Mouse (Mus musculus): ENCODE measurements around the gene Thada.

Thada gene

DNA sequence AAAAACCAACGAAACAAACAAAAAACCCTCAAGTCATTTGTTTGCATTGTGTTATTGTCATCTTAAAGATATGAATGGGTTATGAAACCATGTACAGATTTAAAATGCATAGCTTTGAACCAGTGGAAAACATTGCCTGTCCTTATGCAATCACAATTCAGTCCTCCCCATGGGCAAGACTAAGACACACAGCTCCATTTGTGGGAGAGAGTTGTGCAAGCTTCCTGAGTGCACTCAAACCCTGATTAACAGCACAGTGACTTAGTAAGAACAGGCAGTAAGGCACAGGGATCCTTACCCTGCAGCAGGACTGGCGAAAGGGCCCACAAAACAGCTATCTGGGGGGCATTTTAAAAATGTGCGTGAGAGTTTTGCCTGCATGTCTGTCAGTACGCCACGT lies 11.2 kb upstream of the Thada start:
- in situ Hi-C loops (cut with MboI, MseI): no loop called here

DNA sequence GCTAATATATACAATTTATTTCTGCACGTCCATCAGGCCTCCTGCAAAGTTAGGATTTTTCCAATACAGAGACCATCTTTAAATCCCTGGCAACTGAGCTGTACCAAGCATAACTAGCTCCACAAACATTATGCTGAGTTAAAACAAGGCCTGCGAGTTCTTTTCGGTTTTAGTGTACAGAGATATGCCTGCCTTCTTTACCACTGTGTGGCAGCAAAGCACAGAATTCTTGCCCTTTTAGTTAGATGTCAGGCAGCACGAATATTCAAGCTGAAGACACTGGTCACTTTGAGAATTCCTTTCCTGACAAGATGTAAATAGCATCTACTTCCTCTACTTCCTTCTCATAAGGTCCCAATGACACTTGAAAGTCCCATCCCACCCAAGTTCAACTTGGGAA lies 8.3 kb upstream of the Thada start:
- in situ Hi-C loops (cut with MboI, MseI): no loop called here

DNA sequence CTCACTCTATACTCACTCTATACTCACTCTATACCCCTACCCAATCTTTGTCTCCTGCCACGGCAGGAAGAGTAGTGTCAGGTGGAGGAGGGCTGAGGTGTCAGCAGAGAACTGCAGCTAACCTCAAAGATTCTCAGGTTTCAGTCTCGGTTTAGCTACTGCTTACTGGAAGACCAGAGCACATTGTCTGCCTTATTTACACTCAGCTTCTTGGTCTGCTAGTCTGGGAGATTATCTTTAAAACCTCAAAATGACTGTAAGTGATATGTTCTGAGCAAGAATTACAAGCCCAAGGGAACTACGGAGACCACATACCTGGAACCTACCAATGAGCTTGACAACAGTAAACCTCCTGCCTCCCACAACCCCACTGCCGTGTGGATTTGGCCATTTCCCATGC lies 31.0 kb downstream of the Thada start:
- in situ Hi-C loops (cut with MboI, MseI): no loop called here

DNA sequence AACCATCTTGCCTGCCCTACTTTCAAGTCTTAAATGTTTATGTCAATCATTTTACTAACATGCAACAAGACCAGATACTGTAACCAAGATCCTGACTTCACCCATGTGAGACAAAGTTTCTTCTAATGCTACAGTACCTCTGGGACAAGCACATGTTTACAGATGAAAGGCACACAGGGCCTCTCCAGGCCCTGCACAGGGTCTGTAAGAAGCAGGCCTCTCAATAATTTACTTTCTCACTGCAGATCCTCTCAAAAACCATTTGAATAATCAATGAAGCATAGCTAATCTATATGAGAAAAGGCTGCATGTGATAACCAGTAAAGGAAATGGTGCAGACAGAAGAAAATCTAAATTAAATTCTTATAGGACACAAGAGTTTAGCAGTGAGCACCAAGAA lies 31.8 kb downstream of the Thada start:
- in situ Hi-C loops (cut with MboI, MseI): no loop called here

DNA sequence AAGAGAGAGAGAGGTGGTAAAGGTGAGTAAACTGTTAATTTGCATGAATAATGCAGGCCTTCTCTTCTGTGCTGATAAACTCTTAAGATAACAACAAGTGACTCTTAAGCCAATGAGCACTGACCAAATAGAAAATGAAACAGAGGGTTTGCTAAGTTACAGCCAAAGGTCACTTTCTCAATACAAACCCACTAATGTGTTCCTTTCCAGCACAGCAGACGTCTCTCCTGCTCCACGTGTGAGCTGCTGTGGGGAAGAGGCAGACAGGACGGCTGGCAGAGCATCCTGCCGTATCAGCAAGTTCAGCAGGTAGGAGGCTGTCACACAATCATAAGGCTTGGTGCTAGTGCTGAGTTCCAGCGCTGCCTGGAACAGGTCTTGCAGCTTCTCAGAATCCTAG lies 34.0 kb downstream of the Thada start:
- in situ Hi-C loops (cut with MboI, MseI): no loop called here

DNA sequence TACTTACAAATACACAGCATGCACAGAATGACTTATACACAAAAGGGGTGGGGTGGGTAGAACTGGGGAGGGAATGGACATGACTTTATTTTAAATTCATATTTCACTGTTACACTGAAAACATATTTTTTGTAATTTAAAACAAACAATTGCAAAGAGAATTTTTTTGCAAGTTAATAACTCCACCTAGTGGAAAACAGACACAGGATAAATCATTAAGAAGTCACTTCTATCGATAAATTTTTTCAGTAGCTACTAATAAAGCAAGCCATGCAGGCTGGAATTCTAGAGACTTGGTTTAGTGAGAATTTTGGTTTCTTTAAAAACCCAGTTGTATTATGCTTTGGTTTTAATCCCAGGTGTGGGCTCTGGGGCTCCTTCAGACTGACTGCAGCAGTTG lies 41.7 kb downstream of the Thada start:
- in situ Hi-C loops (cut with MboI, MseI): no loop called here

DNA sequence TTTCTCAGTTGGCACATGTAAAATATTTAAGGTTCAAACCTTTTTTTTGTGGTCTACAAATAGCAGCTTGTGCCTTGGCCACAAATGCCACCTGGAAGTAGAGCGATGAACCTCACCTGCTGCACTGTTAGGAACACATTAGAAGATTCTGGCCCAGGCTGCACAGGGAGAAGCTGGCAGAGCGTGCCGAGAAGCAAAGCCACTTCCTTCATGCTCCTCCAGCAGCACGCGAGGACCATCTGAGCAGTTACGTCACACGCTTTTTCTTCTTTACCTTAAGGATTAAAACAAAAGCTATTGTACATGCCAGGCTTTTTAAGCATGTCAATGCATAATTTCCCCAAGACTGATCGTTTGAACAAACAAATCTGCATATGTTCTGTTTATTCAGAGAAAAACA lies 43.1 kb downstream of the Thada start:
- in situ Hi-C loops (cut with MboI, MseI): no loop called here

DNA sequence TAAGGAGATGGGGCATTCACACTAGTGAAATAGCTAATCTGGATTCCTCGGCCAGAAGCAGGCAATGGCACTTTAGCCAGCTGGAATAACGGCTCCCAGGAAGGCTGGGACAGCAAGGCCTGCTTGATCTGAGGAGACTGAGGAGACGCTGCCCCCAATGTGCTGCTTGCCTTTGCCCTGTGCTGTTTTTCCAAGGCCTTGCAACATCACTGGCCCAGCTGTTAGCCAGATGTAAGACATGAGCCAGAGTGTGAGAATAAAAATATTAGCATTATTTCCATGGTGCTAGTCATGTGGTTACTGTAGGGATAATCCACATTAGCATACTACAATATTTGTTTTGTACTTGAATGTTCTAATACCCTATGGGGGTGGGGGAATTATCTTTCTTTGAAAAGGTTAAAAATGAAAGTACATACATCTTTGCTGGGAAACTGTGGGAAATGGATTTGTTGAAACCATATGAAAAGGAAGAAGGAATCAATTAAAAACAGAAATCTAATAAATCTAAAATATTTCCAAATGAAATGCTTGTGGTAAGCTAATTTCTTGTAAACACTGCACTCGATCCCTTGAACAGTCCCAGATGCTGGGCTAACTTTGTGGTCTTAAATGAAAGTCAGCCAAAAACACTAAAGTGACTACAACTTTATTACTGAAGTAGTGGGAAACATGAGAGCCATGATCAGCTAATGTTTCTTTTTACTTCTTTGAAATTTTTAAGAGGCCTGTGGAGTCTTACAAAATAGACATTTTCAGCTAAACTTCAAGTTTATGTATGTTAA lies 43.8 kb downstream of the Thada start:
- in situ Hi-C loops (cut with MboI, MseI): no loop called here

DNA sequence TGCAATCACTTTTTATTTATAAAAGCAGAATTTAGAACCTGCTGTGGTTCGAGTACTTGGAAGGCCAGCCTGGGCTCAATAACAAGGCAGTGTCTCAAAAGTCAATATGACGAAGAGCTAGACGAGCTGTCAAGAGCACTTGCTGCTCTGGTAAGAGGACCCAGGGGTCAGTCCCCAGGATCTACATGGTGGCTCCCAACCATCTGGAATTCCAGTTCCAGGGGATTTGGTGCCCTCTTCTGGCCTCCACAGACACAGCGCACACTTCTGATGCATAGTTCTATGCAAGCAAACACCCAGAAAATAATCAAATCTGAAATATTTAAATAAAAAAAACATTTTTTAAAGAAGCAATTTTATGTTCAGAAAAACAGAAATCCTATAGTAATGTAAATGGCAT lies 45.0 kb downstream of the Thada start:
- in situ Hi-C loops (cut with MboI, MseI): no loop called here

DNA sequence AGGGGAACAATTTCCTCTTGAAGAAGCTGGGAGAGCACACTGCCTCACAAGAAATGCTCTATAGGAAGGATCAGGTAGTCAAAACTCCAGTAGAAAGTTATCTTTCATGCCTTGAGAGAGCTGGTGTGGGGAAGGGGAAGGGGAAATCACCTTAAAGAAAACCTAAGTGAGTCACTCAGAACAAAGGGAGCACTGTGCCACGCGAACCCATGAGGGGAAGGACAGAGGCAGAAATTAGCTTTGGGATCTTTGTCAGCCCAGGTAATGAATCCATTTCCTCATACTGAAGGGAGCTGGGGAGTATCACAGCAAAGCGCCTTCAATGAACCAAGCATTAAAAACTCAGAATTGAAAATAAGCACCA lies 45.7 kb downstream of the Thada start:
- in situ Hi-C loops (cut with MboI, MseI): no loop called here

DNA sequence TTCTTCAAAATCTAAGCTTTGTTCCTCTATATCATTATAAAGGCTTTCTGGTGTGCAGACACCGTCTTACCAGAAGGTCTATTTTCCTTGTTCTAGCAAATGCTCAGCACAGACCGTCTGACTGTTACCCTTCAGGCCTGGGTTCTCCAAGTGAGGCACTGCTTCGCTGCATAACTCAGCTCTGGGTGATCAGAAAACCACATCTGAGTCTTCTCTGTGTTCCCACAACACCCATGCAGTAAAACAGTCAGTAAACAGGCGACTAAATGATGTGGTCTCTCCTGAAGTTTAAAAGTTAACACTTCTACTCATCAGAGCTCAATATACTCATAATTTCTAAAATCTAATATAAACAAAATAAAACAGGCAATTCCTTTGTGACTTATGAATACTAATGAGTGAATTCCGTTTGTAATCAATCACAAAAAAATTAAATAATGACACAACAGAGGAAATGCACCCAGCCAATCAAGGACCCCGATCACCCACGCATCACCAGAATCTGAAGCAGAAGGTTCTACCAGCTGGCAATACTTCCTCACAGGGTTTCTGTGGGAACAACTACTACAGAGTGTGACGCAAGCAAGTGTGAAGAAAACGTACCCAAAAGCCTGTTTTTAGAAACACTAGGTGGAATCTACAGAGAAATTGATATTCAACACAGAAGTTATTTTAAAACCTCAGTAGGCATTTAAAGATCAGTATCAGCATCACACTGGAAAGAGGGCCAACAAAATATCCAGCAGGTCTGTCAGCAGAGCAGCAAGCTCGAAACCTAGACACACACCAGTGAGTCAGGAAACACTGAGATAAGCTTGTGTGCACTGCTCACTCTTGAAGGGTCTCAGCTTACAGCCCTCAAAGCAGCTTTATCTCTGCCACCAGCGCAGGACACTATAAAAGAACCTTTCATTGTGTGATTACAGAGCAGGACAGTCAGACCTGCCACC lies 46.4 kb downstream of the Thada start:
- in situ Hi-C loops (cut with MboI, MseI): no loop called here

DNA sequence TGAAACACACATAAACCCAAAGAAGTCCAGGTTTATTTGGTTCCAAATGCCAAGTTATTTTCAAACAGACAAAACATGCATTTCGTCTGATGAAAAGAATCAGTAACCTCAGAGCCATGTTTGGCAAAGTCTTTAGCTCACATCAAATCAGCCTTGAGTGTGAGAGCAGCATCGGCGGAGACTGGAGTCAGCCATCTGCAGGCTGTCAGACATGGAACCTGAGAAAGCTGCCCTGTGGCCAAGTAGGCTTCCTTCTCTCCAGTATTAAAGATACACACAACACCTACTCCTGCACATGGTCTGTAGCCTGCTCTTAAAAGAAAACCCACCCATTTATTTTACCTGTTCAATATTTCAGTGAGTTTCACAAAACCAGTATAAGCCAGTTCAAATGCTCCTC lies 50.1 kb downstream of the Thada start:
- in situ Hi-C loops (cut with MboI, MseI): no loop called here

DNA sequence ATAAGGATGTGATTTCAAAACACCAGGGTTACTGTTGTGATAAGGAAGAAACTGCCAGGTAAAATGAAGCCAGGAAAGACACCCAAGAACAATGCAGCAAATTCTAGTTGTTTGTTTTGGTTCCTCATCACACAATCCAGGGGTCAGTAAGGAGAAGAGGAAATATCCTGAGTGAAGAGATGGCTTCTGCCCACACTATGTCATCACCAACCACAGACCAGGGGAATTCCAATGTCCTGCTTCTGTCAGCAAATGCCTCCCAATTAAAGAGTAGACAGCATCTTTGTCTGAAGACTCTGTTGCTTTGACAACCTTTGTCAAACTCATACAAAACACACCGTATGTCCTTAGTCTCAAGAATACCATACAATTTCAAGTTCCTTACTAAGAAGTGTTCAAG lies 57.3 kb downstream of the Thada start:
- in situ Hi-C loops (cut with MboI, MseI): no loop called here

DNA sequence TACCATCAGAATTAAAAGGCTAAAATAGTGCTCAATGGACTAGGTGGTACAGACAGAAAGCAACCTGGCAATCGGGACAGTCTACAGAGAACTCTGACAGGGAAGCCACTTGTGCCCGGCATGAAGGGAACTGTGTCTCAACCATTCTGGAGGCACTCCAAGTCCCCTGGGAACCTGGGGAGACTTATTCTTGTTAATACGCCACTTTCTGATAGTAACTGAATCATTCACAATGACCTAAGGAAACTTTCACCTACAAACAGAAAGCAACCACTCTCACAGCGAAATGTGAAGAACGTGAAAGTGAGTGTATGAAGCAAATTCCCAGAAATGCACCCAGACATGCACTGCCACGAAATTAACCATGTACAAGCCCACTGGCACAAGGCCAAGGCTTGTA lies 60.4 kb downstream of the Thada start:
- in situ Hi-C loops (cut with MboI, MseI): no loop called here

DNA sequence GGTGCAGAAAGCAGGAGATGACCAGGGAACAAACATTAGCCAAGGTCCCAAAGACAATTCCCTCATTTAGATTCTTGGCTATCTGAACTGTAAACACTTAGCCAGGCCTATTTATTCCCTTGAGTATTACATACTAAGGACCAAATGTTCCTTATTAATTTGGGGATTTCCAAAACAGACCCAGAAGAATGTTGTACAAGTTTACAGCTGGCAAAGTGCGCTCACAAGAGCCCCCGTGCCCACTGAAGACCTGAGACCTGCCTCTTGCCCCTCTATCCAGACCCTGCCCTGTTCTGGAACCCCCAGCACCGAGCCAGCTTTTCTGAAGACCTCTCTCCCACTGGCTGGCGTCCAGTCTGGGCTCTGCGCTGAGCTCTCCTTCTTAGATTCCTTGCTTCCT lies 64.2 kb downstream of the Thada start:
- in situ Hi-C loops (cut with MboI, MseI): no loop called here

DNA sequence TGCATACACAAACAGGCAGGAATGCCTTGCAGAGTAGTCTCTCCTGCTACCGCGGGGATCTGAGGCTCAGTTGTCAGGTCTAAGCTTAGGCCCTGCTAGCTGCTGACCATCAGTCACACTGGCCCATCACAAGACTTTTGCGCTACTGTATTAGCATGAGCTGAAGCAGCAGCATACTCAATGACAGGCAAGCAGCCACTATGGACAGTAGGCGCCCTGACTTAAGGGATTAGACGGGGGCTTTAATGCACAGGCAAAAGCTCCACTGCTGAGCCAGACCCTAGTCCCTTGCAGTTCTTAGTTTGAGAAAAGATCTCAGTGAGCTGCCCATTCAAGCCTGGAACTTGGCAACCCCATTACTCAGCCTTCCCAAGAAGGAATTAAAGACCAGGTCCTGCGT lies 66.6 kb downstream of the Thada start:
- in situ Hi-C loops (cut with MboI, MseI): no loop called here

DNA sequence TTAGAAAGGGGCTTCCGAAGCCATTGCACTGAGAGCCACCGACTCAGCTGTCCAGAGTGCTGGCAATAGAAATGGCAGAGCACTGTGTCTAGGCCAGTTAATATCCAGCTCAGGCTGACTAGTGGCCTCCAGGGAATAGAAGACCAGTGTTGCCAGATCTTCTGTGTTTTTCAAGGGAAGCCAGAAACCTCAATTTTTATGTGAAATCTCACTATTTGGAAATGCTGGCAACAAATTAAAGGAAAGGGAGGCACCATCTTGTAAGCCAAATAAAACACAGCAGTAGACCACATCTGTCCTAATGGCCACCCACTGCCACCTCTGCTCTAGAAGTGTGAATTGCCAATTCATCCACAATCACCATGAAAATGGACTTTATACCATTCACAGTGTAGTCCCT lies 76.0 kb downstream of the Thada start:
- in situ Hi-C loops (cut with MboI, MseI): no loop called here

DNA sequence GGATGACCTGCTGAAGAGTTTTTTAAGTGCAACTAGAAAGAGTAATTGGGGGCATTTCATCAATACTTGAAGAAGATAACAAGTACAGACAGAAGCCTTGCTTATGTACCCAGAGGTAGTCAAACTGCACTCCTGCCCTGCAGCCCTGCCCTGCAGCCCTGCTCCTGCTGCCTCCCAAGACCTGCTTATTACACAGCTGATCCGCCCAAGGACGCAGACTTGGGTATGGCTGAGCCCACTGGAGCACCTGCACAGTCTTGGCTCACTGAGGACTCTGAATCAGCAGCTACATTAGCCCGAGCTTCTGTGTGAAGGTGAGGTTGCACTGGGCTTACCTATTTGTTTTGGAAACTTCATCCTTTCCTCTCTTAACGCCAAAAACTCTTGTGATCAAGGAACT lies 79.8 kb downstream of the Thada start:
- in situ Hi-C loops (cut with MboI, MseI): no loop called here

DNA sequence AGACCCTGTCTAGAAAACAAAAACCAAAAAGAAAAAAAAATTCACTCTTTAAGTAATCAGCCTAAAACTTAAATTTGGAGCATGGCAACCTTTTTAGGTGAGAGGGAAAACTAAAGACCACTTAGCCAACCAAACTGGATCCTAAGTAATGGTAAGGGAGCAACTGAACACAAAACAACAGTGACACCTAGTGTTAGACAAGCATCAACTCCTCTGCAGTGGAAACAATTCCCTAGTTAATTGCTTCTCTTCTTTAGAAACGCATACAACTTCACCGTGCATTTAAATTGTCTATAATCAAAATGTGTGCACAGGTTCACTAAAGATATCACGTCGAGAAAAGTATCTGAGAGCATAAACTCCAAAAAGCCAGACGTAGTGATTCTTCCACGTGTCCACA lies 80.3 kb downstream of the Thada start:
- in situ Hi-C loops (cut with MboI, MseI): no loop called here

DNA sequence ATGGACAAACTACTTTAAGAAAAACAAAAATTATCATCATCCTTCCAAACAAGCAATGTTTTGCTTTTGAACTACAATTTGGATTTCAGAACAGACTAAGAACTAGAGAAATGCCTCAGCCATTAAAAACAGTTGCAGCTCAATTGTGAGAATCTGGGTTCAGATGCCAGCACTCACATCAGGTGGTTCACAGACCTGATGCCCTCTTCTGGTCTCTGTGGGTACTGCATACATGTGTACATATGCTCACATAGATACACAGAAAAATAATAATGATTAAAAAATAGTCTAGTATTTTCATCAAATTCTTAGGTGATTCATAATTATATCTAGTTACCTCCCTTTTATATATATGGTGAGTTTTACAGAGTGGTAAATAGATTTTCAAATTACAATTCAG lies 81.3 kb downstream of the Thada start:
- in situ Hi-C loops (cut with MboI, MseI): loop anchor here (5.0 kb wide), 1 partner anchor 407 kb away; no protein-coding TSS in a partner anchor

DNA sequence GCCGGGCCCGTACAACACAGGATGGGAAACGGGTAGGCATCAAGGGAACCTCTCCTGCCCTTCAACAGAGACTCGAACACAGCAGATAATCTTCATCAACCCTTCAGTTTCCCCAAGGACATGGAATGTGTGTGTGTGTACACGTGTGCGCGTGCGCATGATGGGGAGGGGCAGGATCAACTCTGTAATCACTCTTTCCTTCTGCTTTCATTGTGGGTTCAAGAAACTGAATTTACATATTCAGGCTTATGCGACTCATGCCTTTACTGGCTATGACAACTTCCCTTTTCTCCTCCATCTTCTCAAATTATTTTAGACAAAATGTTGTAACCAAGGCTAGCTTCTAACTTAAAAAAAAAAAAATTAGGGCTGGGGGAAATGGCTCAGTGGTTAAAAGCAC lies 85.7 kb downstream of the Thada start:
- in situ Hi-C loops (cut with MboI, MseI): loop anchor here (5.0 kb wide), 1 partner anchor 403 kb away; no protein-coding TSS in a partner anchor

DNA sequence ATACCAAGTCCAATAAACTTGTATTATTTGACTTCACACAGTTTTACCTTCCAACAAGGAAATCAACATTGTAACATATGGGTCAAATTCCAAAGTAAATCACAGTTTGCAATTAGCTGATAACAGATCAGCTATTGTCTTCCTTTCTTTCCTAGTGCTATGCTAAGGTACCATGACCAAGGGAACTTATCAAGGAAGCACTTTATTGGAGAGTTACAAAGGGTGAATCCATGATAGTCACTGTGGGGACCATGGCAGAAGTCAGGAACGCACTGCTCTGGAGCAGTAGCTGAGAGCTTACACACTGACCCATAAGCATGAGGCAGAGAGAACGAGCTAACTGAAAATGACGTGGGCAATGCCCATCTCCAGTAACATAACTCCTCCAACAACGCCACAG lies 89.1 kb downstream of the Thada start:
- in situ Hi-C loops (cut with MboI, MseI): no loop called here

Data from regulatory T cell (primary cell).